Mouse (Mus musculus) liver, embryonic 14.5 days (tissue): ENCODE measurements around the gene Ifnab.

Source experiments
- CTCF ChIP-seq: IDR thresholded peaks from 2 replicates; pipeline ENCODE4 v1.5.1; 2016; ENCODE audit warnings: antibody characterized with exemption, low read depth, control low read depth
- EP300 ChIP-seq: IDR thresholded peaks from 2 replicates; pipeline ENCODE4 v1.6.1; 2016; ENCODE audit warnings: antibody characterized with exemption, low read depth

GRCm38 (mm10) chr4:88699301-88699700, 8.1 kb upstream of the Ifnab start:
- TF ChIP-seq CTCF (no peak), EP300 (no peak)
